Mouse (Mus musculus): ENCODE measurements around the gene Hcfc2. TPM values are rescaled to one million over a fixed set of nuclear protein-coding genes. Genes with fewer than 3 reads are reported as not detected.

The Hcfc2 gene
- 10 to 100 TPM; 29.6 to 32.1 TPM for total RNA-seq (2021)
- long read RNA-seq, experiment 1, partial matches to known transcripts: 2 of 2 reads
- long read RNA-seq, experiment 1, other reads (novel, unspliced or antisense): 0 of 2 reads
- long read RNA-seq, experiment 2, partial matches to known transcripts: 13 of 14 reads
- long read RNA-seq, experiment 2, other reads (novel, unspliced or antisense): 1 of 14 reads

- no peak for DNase-seq (ENCODE audit: low spot score in 2 of 2)
Measured at GRCm38 (mm10) chr10:82695956-82696355, at the start of gene Hcfc2. Gene Hcfc2 (plus strand): TSS chr10:82696160.

GRCm38 (mm10) chr10:82647205-82647811 lies 48.7 kb upstream of the Hcfc2 start:
- no peak for DNase-seq (ENCODE audit: low spot score in 2 of 2)

- DNase-seq (ENCODE audit: low spot score in 2 of 2): no peak
Measured at GRCm38 (mm10) chr10:82651221-82651620, 44.7 kb upstream of the Hcfc2 start.

DNA sequence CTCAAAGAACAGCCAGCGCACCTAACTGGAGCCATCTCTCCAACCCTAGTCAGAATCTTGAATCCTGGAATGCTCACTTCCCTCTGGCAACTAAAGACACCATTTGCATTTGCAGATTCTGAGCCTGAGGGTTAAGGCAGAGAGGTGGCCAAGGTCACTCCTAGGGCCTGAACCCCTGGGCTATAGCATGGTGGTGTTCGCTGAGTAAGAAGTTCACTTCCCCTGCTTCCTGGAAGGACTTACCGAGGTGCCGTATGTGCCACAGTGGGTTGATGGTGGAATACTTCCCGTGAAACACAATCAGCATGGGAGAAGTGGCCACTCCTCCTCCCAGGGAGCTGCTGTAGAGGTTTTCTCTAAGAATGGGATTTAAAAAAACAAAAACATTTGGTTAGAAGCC lies 43.3 kb upstream of the Hcfc2 start:
- no peak for DNase-seq (ENCODE audit: low spot score in 2 of 2)

GRCm38 (mm10) chr10:82654581-82654980 lies 41.4 kb upstream of the Hcfc2 start:
- no peak for DNase-seq (ENCODE audit: low spot score in 2 of 2)

DNA sequence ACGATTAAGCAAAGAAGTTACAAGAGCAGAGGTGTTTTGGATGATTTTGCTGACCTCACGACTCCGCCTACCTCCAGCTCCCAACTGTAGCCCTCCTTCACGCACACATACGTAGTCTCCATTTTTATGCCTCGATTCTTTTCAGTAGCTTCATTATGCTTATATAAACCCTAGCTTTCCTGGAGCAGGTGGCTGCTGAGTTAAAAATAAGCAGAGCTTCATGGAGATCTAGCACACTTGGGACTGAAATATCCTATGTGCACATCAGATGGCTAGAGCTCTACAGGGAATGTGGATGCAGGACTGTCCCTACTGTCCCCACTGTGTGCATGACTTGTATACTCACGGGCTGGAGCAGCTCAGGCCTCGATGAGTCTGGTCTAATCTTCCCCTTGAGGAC lies 34.1 kb upstream of the Hcfc2 start:
- DNase-seq (ENCODE audit: low spot score in 2 of 2): no peak

GRCm38 (mm10) chr10:82662267-82662990 lies 33.5 kb upstream of the Hcfc2 start:
- no peak for DNase-seq (ENCODE audit: low spot score in 2 of 2)

GRCm38 (mm10) chr10:82663289-82663688 lies 32.7 kb upstream of the Hcfc2 start:
- DNase-seq (ENCODE audit: low spot score in 2 of 2): no peak

DNA sequence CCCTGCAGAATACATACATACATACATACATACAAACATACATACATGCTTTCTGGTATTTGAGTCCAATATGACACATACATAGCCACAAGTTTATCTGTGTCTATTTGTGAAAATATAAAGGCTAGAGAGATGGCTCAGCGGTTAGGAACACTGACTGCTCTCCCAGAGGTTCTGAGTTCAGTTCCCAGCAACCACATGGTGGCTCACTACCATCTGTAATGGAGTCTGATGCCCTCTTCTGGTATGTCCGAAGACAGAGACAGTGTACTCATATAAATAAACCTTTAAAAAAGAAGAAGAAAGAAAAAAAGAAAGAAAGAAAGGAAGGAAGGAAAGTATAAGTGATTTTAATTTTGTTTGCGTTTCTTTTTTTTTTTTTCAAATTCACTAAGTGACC lies 30.0 kb upstream of the Hcfc2 start:
- no peak for DNase-seq (ENCODE audit: low spot score in 2 of 2)

DNA sequence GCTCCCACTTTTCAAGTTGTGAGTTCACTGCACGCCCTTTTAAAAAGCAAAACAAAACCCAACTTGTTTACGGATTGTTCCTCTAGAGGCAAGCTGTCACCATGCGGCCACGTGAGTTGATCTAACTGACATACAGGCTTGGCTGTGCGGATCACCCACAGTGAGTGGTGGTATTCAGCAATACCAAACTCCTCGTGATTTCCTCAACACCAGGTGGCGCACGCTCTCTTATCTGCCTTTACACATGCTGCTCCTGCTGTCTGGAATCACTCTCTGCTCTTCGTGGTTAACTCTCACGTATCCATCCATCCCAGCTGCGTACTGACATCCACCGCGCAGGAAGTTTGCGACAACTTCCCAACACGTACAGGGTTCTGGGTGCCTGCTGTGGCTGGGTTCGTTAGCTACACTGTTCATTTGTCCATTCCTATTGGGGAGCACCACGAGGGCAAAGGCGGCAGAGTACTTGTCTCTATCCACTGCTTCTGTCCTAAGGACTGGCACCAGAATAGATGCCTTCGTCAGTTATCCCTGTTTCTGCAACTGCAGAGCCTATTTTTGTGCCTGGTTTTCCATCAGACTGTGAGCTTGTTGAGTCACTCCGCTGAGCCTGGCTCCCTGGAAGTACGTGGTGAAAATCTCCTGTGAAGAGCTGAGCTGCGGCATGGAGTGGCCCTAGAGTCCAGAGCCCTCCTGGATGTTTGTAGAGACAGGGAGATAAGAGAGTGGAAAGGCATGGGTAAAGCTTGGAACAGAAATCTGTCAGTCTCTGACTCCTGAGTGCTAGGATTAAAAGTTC lies 29.3 kb upstream of the Hcfc2 start:
- peak; percentile 74 to 85 for DNase-seq (ENCODE audit: low spot score in 2 of 2)

- no peak for DNase-seq (ENCODE audit: low spot score in 2 of 2)
Measured at GRCm38 (mm10) chr10:82670205-82670604, 25.8 kb upstream of the Hcfc2 start.

- no peak for DNase-seq (ENCODE audit: low spot score in 2 of 2)
Measured at GRCm38 (mm10) chr10:82676949-82677348, 19.0 kb upstream of the Hcfc2 start.

DNA sequence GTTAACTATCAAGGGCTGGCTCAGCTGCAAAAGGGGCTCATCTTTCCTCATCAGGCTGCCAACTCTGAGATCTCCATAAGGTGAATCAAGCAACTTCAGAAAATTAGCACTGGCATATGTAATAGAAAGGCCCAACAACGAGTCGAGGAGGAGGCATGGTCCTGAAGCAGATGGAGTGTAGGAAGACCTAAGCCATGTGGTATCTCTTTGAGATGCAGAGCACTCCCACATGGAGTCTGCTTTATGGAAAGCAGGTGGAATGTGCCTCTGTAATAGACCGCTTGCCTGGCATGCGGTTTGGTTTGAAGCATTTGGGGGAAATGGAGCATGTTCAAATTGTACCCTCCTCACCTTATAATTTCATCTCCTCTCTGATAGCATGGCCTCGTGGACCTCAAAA lies 15.2 kb upstream of the Hcfc2 start:
- DNase-seq (ENCODE audit: low spot score in 2 of 2): no peak

- DNase-seq (ENCODE audit: low spot score in 2 of 2): no peak
Measured at GRCm38 (mm10) chr10:82681639-82682038, 14.3 kb upstream of the Hcfc2 start.

DNA sequence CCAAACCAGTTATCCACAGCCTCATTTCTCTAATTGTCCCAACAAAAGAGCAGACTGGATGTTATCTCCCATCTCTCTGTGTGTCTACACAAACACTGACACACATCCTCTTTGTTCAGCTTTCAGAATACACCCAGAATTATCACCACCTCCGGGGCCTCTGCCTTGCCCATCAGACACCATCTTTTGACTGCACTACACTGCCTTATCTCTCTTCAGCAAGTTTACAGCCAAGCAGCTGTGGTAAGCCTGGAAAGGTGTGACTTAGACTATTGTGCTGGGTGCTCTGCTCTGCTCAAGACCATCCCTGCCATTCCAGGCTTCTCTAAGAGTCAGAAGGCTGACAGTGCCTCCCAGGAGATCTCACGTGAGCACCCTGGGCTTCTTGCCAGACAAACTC lies 10.5 kb upstream of the Hcfc2 start:
- DNase-seq (ENCODE audit: low spot score in 2 of 2): no peak

- DNase-seq (ENCODE audit: low spot score in 2 of 2): no peak
Measured at GRCm38 (mm10) chr10:82689681-82690211, 6.2 kb upstream of the Hcfc2 start.

DNA sequence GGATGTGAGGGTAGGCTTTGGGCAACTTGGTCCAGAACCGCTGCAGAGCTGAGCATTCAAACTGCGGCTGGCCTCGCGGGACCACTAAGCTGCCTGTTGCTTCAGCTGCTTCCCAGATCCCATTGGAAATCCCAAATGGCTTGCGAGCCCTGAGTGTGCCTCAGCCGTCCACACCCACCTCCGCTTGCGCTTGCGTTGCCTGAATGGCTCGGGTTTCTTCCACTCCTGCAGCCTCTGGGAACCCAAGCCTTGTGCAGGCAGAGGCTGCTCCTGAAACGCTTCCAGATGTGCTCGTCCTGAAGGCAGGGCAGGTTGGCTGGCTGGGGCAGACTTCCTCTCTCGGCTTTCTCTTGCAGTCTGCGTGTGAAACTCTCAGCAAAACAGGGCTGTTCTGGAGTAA lies 5.5 kb upstream of the Hcfc2 start, which contains the start of gene Glt8d2:
TSS of gene Glt8d2 (minus strand) at position 157 of the 400 bp plus-strand sequence.
- peak; percentile 16 to 30 for DNase-seq (ENCODE audit: low spot score in 2 of 2)

GRCm38 (mm10) chr10:82696453-82697079 lies 606 bp downstream of the Hcfc2 start:
- no peak for DNase-seq (ENCODE audit: low spot score in 2 of 2)

GRCm38 (mm10) chr10:82697305-82697898 lies 1.4 kb downstream of the Hcfc2 start:
- DNase-seq (ENCODE audit: low spot score in 2 of 2): no peak

DNA sequence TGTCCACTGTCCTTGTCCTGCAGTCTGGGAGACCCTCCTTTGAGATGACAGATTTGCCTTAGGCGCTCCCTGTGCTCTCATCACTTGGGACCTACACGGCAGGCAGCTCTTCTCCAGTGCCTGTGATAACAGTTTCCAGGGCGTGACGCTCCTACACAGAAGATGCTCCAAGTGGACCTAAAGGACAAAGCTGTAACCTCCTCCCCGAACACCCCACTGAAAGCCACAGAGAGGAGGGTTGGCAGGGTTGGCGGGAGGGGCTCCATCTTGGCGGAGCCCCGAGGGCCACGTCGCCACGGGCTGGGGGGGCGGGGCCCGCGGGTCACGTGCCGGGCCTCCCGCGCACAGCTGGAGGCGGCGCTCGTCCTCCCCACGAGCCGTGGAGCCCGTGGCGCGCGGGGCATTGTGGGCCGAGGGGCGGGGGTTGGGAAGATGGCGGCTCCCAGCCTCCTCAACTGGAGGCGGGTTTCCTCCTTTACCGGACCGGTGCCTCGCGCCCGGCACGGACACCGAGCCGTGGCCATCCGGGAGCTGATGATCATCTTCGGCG lies 2.8 kb downstream of the Hcfc2 start:
- peak; percentile 92 for DNase-seq (ENCODE audit: low spot score in 2 of 2)

Data from adrenal gland, adult 18-20 months (tissue).